Mouse (Mus musculus) inflammation-experienced regulatory T-cells, adult 6 months (primary cell): ENCODE measurements around the gene Tmem108. TPM values are rescaled to one million over a fixed set of nuclear protein-coding genes. Genes with fewer than 3 reads are reported as not detected.

Experiments used
- ATAC-seq: one replicate; pipeline ENCODE4 v1.8.0; 2017
- polyA plus RNA-seq, 3 experiments: library from polyadenylated mRNA; unstranded; fragments of 100-300 nt; shearing (Covaris generic); gene quantifications; one replicate each; pipeline ENCODE4 v1.2.1; 2017

Gene Tmem108
- polyA plus RNA-seq, 3 experiments from 2014 or later: 0.69 to 1.8 TPM; not detected in 1

GRCm38 (mm10) chr9:103582249-103582961 is 179.2 kb downstream of the Tmem108 start:
- no peak for ATAC-seq

GRCm38 (mm10) chr9:103580621-103581020 is 181.0 kb downstream of the Tmem108 start:
- no peak for ATAC-seq

- no peak for ATAC-seq
These were observed 181.5 kb downstream of the Tmem108 start for GRCm38 (mm10) chr9:103580186-103580585.

GRCm38 (mm10) chr9:103579411-103580026 is 182.1 kb downstream of the Tmem108 start:
- no peak for ATAC-seq

- ATAC-seq: no peak
These were observed 183.9 kb downstream of the Tmem108 start for GRCm38 (mm10) chr9:103577731-103578130.

GRCm38 (mm10) chr9:103577181-103577580 is 184.5 kb downstream of the Tmem108 start:
- no peak for ATAC-seq

GRCm38 (mm10) chr9:103575901-103576300 is 185.7 kb downstream of the Tmem108 start:
- no peak for ATAC-seq

- no peak for ATAC-seq
These were observed 187.5 kb downstream of the Tmem108 start for GRCm38 (mm10) chr9:103573994-103574750.

GRCm38 (mm10) chr9:103570158-103570741 is 191.4 kb downstream of the Tmem108 start:
- ATAC-seq: no peak

GRCm38 (mm10) chr9:103568983-103569382 is 192.7 kb downstream of the Tmem108 start:
- ATAC-seq: no peak

- ATAC-seq: no peak
These were observed 196.5 kb downstream of the Tmem108 start for GRCm38 (mm10) chr9:103565186-103565585.

- no peak for ATAC-seq
These were observed 197.6 kb downstream of the Tmem108 start for GRCm38 (mm10) chr9:103563864-103564610.

GRCm38 (mm10) chr9:103562063-103562462 is 199.6 kb downstream of the Tmem108 start:
- ATAC-seq: no peak

GRCm38 (mm10) chr9:103558741-103559140 is 202.9 kb downstream of the Tmem108 start:
- no peak for ATAC-seq

GRCm38 (mm10) chr9:103558240-103558639 is 203.4 kb downstream of the Tmem108 start:
- ATAC-seq: no peak

GRCm38 (mm10) chr9:103557085-103557484 is 204.6 kb downstream of the Tmem108 start:
- no peak for ATAC-seq

- no peak for ATAC-seq
These were observed 206.3 kb downstream of the Tmem108 start for GRCm38 (mm10) chr9:103555334-103555733.

GRCm38 (mm10) chr9:103550661-103551248 is 210.9 kb downstream of the Tmem108 start:
- no peak for ATAC-seq

- no peak for ATAC-seq
These were observed 212.5 kb downstream of the Tmem108 start for GRCm38 (mm10) chr9:103549178-103549577.

- ATAC-seq: no peak
These were observed 213.0 kb downstream of the Tmem108 start for GRCm38 (mm10) chr9:103548606-103549005.

- ATAC-seq: no peak
These were observed 214.7 kb downstream of the Tmem108 start for GRCm38 (mm10) chr9:103546695-103547645.
